Mouse (Mus musculus): Measurements from ENCODE around the gene Impdh1.
A peak's percentile ranks its signal among the peaks of the same experiment; 100 is the strongest.

The Impdh1 gene

GRCm38 (mm10) chr6:29211806-29212492 is 4.2 kb downstream of the Impdh1 start:
- peak; percentile 81 for DNase-seq

DNA sequence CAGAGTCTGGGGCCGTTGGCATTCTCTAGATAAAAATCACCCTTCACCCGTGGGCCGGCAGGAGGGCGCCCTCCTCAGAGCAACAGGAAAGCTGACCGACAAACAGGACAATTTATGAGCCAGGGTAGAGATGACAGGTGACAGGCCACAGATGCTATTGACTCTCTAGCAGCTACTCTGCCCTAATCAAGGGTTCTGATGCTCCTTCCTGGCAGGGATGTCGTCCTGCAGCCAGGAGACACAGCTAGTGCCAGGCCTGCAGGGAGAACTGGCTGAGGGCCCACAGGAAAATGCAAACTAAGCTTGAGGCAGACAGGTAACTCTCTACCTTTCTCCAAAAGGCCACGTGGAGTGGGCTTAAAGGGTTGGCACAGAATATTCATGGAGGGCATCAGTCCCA is 5.0 kb downstream of the Impdh1 start:
- DNase-seq = peak; percentile 77

- no peak for DNase-seq
Observed at GRCm38 (mm10) chr6:29210231-29210936, 5.8 kb downstream of the Impdh1 start.

DNA sequence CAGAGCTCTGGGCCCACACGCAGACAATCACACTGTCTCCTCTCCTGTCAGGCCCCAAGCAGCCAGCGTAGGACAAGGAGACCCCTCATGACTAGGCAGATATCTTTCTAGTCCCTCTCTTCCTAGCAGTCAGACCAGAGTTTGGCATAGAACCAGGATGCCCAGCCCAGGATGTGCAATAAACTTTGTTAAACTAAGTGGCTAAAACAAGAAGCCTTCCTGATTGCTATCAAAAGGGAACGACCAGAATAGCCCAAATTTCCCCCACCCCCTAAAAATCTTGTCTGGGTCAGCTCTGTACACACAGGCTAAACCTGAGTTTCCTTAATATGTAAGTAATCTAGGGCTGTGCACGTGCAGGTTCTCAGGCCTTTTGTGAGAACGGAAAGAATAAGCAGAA is 8.0 kb downstream of the Impdh1 start:
- DNase-seq = no peak

DNA sequence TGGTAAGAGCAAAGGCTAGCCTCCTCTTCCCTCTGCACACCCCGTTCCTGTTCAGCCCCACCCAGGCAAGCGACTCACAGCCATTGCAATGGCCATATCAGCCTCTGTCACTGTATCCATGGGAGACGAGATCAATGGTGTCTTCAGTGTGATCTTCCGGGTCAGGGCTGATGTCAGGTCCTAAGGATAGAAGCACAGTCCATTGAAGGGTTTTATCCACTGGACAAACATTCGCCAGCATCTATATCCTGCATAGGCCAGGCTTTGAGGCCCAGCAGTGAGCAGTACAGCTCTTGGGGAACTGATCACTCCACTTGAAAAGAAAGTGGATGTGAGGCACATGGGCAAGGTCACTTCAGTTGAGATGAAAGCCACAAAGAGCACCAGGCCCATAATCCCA is 9.1 kb downstream of the Impdh1 start:
- no peak for DNase-seq

DNA sequence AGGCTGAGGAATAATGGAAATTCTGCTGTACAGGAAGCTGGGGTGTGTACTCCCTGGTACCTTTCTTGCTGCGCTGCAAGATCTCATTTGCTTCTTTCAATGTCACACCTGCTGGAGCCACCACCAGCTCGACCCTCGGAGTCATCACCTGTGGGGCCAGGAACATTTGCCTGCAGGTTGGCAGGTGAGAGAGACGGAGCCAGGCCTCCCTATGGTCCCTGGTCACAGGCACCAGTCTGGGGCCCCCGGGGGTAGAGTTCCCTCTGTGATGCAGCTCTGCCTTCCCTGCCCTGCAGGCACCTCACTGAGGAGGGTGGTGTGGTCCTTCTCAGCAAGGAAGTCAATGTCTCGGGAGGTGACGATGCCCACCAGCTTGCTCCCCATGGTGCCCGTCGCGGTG is 10.2 kb downstream of the Impdh1 start:
- DNase-seq = no peak

DNA sequence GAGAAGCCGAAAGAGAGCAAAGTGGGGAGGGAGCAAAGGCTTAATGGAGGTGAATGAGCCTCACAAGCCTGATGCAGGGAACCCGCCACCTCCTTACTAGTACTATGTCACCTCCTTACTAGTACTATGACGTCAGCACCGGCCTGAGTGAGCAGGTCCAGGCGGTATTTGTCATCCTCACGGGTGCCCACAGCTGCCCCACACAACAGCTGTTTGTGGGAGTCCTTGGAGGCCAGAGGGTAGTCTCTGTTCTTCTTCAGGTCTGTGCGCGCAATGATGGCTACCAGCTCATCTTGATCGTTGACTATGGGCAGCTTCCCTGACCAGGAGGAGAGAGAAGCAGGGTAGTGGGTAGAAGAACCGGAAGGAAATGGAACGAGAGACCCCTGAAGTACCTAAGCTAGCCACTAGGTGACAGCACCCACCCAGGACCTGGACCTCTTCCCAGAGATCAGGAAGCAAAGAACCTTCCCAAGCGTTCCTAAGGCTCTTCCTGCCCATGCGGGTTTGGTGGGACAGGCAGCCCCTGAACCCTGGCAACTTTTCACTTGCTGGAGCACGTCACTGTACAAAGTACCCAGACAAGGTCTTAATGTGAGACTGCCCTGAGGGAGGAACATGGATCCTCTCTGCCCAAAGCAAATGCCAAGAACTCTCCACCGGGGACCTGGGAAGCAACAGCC is 11.1 kb downstream of the Impdh1 start:
- DNase-seq = peak; percentile 23

GRCm38 (mm10) chr6:29203861-29204585 is 12.1 kb downstream of the Impdh1 start:
- no peak for DNase-seq

- no peak for DNase-seq
Observed at GRCm38 (mm10) chr6:29203096-29203495, 13.1 kb downstream of the Impdh1 start.

DNA sequence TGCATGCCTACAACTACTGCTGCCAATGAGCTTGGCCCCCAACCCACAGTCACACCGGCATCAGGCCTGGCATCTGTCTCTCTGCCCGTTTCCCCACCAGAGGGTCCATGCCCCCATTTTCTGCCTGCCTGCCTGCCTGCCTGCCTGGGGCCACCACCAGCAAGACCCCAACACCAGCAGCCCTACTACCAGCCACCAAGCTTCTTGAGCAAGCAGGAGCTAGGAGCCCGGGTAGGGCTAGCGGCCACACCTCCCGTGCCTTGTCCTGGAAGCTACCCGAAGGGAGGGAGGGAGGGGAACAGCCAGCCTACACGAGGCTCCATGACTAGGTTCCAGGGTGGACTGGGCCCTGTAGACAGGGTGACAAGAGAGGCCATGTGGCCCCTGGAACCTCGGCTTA is 14.2 kb downstream of the Impdh1 start:
- no peak for DNase-seq

GRCm38 (mm10) chr6:29201341-29201740 is 14.8 kb downstream of the Impdh1 start:
- no peak for DNase-seq

- no peak for DNase-seq
Observed at GRCm38 (mm10) chr6:29200496-29200895, 15.7 kb downstream of the Impdh1 start.

GRCm38 (mm10) chr6:29199223-29199855 is 16.8 kb downstream of the Impdh1 start:
- no peak for DNase-seq

- peak; percentile 91 for DNase-seq
Observed at GRCm38 (mm10) chr6:29198309-29199222, 17.6 kb downstream of the Impdh1 start.

GRCm38 (mm10) chr6:29195846-29196698 is 20.1 kb downstream of the Impdh1 start:
- no peak for DNase-seq

DNA sequence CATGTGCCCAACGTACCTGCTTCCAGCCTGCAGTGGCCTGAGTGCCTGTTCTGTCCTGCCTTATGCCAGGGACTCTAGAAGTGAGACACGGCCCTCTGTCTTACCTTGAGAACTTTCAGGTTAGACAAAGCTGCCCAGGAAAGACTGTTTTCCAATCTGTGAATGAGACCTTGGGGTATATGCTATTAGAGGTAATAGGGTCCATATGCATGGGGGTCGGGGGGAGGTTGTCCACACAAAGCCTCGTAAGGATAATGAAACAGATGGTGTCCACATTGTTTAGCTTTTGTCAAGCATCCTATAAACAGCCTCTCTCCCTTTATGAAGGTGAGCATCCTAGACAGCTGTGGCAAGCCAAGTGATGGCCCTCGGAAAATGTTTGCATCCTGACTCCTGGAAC is 21.0 kb downstream of the Impdh1 start:
- no peak for DNase-seq

- DNase-seq = no peak
Observed at GRCm38 (mm10) chr6:29193961-29194750, 22.0 kb downstream of the Impdh1 start.

DNA sequence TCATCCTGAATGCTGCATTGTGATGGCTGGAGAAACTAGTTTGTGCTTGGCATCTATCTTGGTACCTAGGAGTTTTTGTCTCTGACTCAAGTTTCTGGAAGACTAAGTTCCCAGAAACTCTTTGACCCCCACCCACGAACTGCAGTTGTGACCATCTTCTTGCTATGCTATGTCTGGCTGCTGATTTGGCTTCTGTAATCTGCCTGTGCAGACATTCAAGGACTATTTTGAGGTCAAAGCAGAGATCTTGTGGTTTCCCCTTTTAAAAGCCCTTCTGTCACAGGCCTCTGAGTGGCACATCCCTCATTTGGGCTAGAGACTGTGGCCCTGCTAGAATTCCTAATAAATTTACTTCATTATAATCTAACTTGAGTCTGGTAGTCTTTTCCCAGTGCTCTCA is 28.2 kb downstream of the Impdh1 start:
- no peak for DNase-seq

GRCm38 (mm10) chr6:29179843-29180242 is 36.3 kb downstream of the Impdh1 start:
- DNase-seq = no peak

Measured in cerebellum, adult 9-10 months (tissue).